Mouse (Mus musculus) heart, embryonic 15.5 days (tissue): ENCODE measurements around the gene Myo15b. TPM values are rescaled to one million over a fixed set of nuclear protein-coding genes. Genes with fewer than 3 reads are reported as not detected.

Experiments
- ATAC-seq: fragments of 200-750 bp; cut with Nextera tagmentation; replicated peaks from 2 replicates; pipeline ENCODE4 v1.8.0; 2017; ENCODE audit warnings: low read depth, moderate TSS enrichment; ENCODE audit not compliant: insufficient number of reproducible peaks, insufficient read depth, low FRiP score
- H3K27ac ChIP-seq: fragments of 300-500 bp; sonication (generic); 2 replicates; pipeline ENCODE4 v1.5.1; 2015; ENCODE audit warnings: mild to moderate bottlenecking, inconsistent platforms
- H3K27me3 ChIP-seq: fragments of 300-500 bp; sonication (generic); 2 replicates; pipeline ENCODE4 v1.6.1; 2015; ENCODE audit warnings: inconsistent platforms
- H3K36me3 ChIP-seq: fragments of 300-500 bp; sonication (generic); 2 replicates; pipeline ENCODE4 v1.6.1; 2015; ENCODE audit warnings: mild to moderate bottlenecking, inconsistent platforms
- H3K4me1 ChIP-seq: fragments of 300-500 bp; sonication (generic); replicated peaks from 2 replicates; pipeline ENCODE4 v1.6.1; 2015; ENCODE audit warnings: inconsistent platforms
- H3K4me2 ChIP-seq: fragments of 300-500 bp; sonication (generic); 2 replicates; pipeline ENCODE4 v1.6.1; 2015; ENCODE audit warnings: inconsistent platforms, mild to moderate bottlenecking, moderate library complexity
- H3K4me3 ChIP-seq: fragments of 300-500 bp; sonication (generic); 2 replicates; pipeline ENCODE4 v1.5.1; 2015; ENCODE audit warnings: mild to moderate bottlenecking, inconsistent platforms
- H3K9ac ChIP-seq: fragments of 300-500 bp; sonication (generic); 2 replicates; pipeline ENCODE4 v1.6.1; 2015; ENCODE audit warnings: mild to moderate bottlenecking, inconsistent platforms
- H3K9me3 ChIP-seq: fragments of 300-500 bp; sonication (generic); replicated peaks from 2 replicates; pipeline ENCODE4 v1.6.1; 2016; ENCODE audit warnings: inconsistent platforms
- WGBS: fragments of 180-500 bp; shearing (Covaris S2); methylation state at CpG from one replicate; pipeline ENCODE4 v1.1.7; 2015; ENCODE audit warnings: mixed read lengths; 5-methylcytosine and 5-hydroxymethylcytosine counted together
- polyA plus RNA-seq: library from polyadenylated mRNA; unstranded; fragments of >200 nt; fragmentation: Nextera tagmentation; extraction: Ambion mirVana; gene quantifications from 2 replicates; pipeline ENCODE4 v1.2.1, GENCODE M21; 2015

Myo15b gene
- polyA plus RNA-seq, 1 experiment from 2014 or later = 0.16 TPM

DNA sequence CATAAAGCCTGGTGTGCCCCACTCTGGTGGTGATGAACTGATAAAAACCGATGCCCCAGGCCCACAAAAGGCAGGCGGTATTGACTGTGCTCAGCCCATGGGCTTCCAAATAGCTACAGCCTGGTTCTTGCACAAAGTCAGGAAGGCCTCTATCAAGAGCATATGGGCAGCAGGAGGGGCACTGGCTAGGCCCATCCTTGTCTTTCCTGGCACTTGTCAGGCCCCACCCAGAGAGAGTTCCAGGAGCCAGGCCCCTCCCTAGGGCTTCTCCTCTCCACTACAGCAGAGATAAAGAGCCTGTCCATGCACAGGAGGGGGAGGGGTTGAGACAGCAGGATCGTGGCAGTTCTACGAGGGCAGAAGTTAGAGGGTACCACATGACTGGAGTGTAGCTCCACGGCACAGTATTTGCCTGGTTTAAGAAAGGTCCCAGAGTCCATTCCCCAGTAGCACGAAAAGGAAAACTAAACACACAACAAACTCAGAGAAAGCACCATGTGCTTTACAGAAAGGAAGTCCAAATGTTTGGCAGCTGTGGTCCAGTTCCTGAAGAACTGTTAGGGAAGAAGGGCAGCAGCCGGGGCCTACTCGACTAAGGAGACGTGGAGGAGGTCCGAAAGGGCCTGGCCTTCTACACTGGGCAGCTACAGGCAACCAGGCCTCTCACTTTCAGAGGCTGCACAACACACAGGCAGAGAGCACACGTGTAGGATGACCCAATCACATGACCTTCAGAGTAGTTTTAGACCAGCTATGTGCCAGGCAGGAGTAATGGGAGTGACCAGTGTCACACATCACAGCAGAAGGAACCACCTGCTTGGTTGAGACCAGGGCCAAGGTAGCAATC is 45.4 kb downstream of the Myo15b start:
- Histone ChIP-seq H3K9ac (peak overlapping the region; percentile 35), H3K4me2 (peak overlapping the region; percentile 73)

DNA sequence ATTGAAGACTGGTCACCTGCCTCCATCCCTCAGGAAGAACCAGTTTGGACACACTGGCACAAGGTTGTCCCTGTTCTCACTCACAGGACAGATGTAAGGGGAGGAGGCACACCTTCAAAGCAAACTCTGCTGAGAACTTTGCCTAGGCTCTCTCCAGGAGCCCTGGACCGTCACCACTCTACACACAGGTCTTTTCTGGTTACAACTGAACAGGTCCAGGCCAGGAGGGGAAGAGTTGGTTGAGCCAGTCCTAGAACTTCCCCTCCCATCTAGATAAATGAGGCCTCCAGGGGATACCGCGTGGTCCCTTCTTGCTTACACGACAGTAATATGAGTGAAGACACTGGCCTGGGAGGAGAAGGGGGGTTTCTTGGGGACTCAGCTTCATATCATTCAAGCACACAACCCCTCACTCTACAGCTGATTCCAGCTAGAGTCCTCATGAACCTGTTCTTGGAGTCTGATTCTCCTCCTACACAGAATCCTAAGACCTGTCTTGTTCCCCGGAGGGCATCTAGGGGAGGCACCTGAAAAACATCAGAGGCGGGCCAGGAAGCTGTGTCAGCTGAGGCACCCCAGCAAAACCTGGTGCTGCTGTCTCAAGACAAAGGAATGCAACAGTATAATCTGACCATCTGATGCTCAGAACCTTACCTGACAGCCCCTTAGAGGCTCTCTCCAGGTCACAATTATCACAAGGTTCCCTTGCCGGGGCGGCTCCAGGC is 46.2 kb downstream of the Myo15b start:
- H3K27ac ChIP-seq = peak overlapping the region; percentile 99
- H3K4me3 ChIP-seq = no peak overlapping the region
- no peak for ATAC-seq
- no peaks in the 10 kb centered on the region for H3K9me3 ChIP-seq
- no peaks in the 10 kb centered on the region for H3K27me3 ChIP-seq
- peaks cover 17% of the 10 kb centered on the region for H3K36me3 ChIP-seq
- peaks cover 68% of the 10 kb centered on the region for H3K4me1 ChIP-seq
- WGBS = 67% methylated on average over 8 of the region's 8 CpGs
- peak overlapping the region; percentile 73 for H3K4me2 ChIP-seq
- peak overlapping the region; percentile 35 for H3K9ac ChIP-seq

More for the DNA sequence above, 45.4 kb downstream of the Myo15b start:
- Histone ChIP-seq H3K36me3 (peaks cover 17% of the 10 kb centered on the region), H3K4me3 (no peak overlapping the region), H3K9me3 (no peaks in the 10 kb centered on the region), H3K27me3 (no peaks in the 10 kb centered on the region), H3K27ac (peak overlapping the region; percentile 99), H3K4me1 (peaks cover 76% of the 10 kb centered on the region)
- peak; percentile 80 for ATAC-seq
- WGBS = 36% methylated on average over 11 of the region's 11 CpGs

DNA sequence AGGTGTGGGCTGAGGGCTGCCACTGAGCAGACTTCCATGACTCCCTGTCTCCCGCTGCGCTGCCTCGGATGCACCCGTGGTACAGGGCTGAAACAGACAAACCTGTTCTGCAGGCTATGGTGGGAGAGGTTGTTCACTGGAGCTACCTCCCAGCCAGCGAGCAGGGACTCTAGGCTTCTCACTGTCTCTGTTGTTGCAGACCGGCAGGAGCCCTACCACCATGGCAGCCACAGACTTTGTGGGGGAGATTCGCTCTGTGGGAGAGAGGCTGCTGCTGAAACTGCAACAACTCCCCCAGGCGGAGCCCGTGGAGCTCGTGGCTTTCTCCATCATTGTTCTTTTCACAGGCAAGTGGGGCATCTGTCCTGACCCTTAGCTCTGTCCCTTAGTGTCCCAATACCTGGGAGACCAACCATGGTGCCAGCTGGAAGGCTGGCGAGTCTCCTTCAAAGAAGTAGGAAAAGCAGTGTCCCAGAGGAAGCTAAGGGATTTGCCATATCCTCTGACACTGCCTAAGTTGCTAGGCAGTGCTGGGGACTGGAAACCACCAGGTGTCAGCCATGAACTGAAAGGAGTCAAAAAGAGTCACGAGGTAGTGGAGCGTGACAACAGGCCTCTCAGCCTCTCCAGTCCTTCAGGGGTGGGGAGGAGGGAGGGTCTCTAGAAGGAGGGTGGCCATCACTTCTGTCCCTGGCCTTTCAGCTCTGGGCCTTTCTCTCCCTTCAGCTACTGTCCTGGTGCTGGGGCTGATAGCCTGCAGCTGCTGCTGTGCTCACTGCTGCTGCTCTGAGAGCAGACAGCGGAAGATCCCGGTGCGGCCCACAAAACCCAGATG is 47.0 kb downstream of the Myo15b start:
- no peak overlapping the region for H3K4me3 ChIP-seq
- no peaks in the 10 kb centered on the region for H3K27me3 ChIP-seq
- no peak for ATAC-seq
- 57% methylated on average over 16 of the region's 16 CpGs for WGBS
- H3K9ac ChIP-seq = peak overlapping the region; percentile 30; the same call in 1 of the 2 replicates
- no peak overlapping the region; the same call in 1 of the 2 replicates for H3K4me2 ChIP-seq
- peak overlapping the region; percentile 99 for H3K27ac ChIP-seq
- peaks cover 61% of the 10 kb centered on the region for H3K4me1 ChIP-seq
- peaks cover 17% of the 10 kb centered on the region for H3K36me3 ChIP-seq
- H3K9me3 ChIP-seq = no peaks in the 10 kb centered on the region

DNA sequence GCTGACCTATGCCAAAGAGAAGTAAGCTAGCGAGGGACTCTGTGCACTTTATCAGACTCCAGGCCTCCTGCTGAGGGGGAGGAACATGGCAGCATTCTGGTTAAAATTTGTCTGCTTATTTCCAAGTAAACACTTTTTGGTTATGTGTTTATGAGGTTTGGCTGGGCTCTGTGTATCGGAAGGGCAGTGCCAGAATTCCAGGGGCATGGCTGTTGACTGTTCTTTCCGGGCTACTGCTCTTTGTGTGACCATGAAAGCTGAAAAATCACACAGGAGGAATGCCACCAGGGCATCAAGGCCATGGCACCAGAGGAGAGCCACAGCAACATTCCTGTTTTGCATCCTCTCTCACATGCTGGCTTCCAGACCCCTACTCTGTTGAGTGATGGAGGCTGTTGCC is 47.9 kb downstream of the Myo15b start:
- peak overlapping the region; percentile 99; the same call in 1 of the 2 replicates for H3K27ac ChIP-seq
- H3K9ac ChIP-seq = no peak overlapping the region
- H3K4me2 ChIP-seq = no peak overlapping the region
- ATAC-seq = no peak
- peaks cover 52% of the 10 kb centered on the region for H3K4me1 ChIP-seq
- WGBS = 74% methylated on average over 3 of the region's 3 CpGs
- no peaks in the 10 kb centered on the region for H3K9me3 ChIP-seq
- no peaks in the 10 kb centered on the region for H3K27me3 ChIP-seq
- H3K4me3 ChIP-seq = no peak overlapping the region
- H3K36me3 ChIP-seq = peaks cover 17% of the 10 kb centered on the region

DNA sequence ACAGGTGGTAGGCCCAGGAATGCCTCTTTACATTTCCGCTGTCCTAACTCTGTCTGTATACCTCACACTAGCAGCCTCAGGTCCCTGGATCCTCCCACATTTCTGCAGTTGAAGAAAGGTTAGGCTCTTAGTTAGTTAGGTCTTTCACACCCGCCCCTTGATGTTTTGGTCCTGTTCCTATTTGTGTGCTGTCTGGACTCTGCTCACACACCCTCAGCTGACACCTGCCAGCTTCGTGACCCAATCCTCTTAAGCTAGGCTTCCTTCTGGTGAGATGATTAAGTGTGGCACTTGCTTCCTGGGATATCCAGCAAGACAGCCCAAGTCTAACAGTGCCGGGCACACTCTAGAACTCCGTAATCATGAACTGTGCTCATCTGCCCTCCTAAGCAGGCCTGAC is 48.3 kb downstream of the Myo15b start:
- no peak for ATAC-seq
- no peak overlapping the region for H3K4me2 ChIP-seq
- WGBS = 87% methylated on average over 5 of the region's 5 CpGs
- peaks cover 52% of the 10 kb centered on the region for H3K4me1 ChIP-seq
- H3K36me3 ChIP-seq = peaks cover 17% of the 10 kb centered on the region
- H3K9me3 ChIP-seq = no peaks in the 10 kb centered on the region
- H3K27ac ChIP-seq = 0 out of 2 replicates have a peak overlapping the region, but pooled peaks have one; percentile 99
- H3K27me3 ChIP-seq = no peaks in the 10 kb centered on the region
- no peak overlapping the region for H3K9ac ChIP-seq
- no peak overlapping the region for H3K4me3 ChIP-seq

DNA sequence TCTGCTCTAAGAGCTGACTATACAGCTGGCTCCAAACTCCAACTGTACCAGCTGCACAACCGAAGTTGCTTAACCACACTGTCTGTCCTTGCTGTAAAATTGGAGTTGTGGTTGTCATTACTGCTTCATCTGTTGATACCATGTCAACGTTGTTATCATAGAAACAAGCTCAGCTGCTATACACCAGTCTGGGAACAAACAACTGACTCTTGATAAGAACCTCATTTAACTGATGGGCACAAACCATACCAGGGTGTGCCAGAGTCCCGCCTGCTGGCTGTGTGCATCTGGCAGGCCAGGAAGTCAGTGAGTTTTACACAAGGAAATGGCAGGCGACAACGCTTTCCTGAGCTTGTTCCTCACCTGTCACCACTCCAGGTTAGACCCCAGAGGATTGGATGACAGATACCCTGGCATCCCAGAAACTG is 52.9 kb downstream of the Myo15b start:
- Histone ChIP-seq H3K36me3 (peaks cover 14% of the 10 kb centered on the region), H3K9ac (no peak overlapping the region), H3K4me1 (peaks cover 12% of the 10 kb centered on the region), H3K4me3 (no peak overlapping the region), H3K4me2 (no peak overlapping the region), H3K9me3 (no peaks in the 10 kb centered on the region), H3K27ac (peak overlapping the region; percentile 43; the same call in 1 of the 2 replicates), H3K27me3 (no peaks in the 10 kb centered on the region)
- ATAC-seq = 0 out of 2 replicates have a peak, but pooled peaks have one; percentile 19
- WGBS = 68% methylated on average over 5 of the region's 5 CpGs

DNA sequence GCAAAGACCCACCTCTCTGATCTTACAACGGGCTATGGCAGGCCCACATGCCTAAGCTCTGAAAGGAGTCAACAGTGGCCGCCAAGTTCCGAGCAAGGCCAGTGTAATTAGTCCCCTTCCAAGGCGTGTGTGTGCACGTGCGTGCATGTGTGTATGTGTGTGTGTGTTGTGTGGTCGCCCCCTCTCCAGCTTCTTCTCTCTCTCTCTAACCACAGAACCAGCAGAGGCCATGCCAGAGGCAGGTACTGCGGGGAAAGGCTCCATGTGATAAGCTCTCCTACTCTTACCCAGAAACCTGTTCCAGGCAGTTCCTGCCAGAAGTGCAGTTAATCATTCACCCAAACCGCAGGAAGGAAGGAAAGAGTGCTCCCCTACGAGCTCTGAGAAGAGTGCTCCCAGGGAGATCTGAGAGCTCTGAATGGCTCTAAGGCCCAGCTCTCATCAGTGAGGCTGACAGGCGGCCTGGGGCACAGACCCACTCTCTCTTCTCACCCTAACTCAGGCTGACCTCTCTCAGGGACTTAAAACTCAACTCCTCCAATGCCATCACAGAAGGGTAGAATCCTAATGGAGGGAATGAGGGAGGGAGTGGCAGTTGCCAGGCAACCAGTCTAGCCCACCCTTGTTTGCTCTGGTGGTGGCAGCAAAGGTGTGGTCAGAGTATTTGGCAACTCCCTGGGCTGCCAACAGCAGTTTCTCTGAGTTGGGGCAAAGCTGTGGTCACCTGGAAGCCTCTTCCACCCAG is 53.6 kb downstream of the Myo15b start, which contains the start of gene Smim6:
Gene Smim6 (plus strand): TSS at position 386 of the 745 bp plus-strand sequence.
- H3K9me3 ChIP-seq = no peaks in the 10 kb centered on the region
- H3K27me3 ChIP-seq = no peaks in the 10 kb centered on the region
- ATAC-seq = peak; percentile 48; the same call in 1 of the 2 replicates
- H3K4me3 ChIP-seq = no peak within 1 kb of the TSS
- 76% methylated on average over 11 of the region's 11 CpGs for WGBS
- H3K27ac ChIP-seq = peak within 1 kb of the TSS; percentile 43; the same call in 1 of the 2 replicates
- H3K4me1 ChIP-seq = peaks cover 10% of the 10 kb centered on the region
- H3K36me3 ChIP-seq = peaks cover 12% of the 10 kb centered on the region
- 0 out of 2 replicates have a peak within 1 kb of the TSS, but pooled peaks have one; percentile 9 for H3K4me2 ChIP-seq
- no peak within 1 kb of the TSS for H3K9ac ChIP-seq

DNA sequence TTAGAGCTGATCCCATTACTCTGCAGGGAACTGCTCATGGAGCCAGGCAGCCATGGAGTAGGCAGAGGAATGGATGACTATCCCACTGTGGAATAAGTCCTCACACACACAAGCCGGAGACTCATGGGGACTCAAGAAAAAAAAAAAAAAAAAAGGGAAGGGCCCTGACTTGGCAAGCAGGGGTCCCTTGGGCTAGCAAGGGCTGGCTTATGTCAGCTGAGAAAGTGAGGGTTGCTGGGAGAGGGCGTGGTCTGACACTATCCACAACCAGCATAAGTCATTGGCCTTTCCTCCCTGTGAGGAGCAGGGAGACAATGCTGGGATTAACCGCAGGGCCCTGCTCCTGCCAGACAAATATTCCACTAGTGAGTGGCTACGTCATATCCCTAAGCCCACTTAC is 58.4 kb downstream of the Myo15b start:
- no peak overlapping the region for H3K9ac ChIP-seq
- H3K27ac ChIP-seq = no peak overlapping the region
- H3K4me2 ChIP-seq = no peak overlapping the region
- H3K4me3 ChIP-seq = no peak overlapping the region
- peaks cover 5% of the 10 kb centered on the region for H3K36me3 ChIP-seq
- H3K9me3 ChIP-seq = no peaks in the 10 kb centered on the region
- ATAC-seq = no peak
- 89% methylated on average over 4 of the region's 4 CpGs for WGBS
- peaks cover 6% of the 10 kb centered on the region for H3K4me1 ChIP-seq
- H3K27me3 ChIP-seq = no peaks in the 10 kb centered on the region

DNA sequence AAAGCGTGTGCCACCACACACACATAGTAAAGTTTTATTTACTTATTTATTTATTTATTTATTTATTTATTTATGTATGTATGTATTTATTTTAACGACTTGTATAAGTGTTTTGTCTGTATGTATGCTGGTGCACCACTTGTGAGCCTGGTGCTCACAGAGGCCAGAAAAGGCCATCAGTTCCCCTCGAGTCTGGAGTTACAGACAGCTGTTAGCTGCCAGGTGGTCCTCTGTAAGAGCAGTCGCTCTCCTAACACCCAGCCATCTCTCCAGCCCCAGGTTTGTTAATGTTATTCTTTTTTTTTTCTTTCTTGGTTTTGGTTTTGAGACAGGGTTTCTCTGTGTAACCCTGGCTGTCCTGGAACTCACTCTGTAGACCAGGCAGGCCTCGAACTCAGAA is 60.4 kb downstream of the Myo15b start:
- Histone ChIP-seq H3K27me3 (no peaks in the 10 kb centered on the region), H3K9ac (no peak overlapping the region), H3K4me2 (no peak overlapping the region), H3K36me3 (peaks cover 16% of the 10 kb centered on the region), H3K4me3 (no peak overlapping the region), H3K9me3 (no peaks in the 10 kb centered on the region), H3K4me1 (no peaks in the 10 kb centered on the region), H3K27ac (no peak overlapping the region)
- WGBS = 82% methylated on average over 5 of the region's 5 CpGs
- ATAC-seq = no peak

DNA sequence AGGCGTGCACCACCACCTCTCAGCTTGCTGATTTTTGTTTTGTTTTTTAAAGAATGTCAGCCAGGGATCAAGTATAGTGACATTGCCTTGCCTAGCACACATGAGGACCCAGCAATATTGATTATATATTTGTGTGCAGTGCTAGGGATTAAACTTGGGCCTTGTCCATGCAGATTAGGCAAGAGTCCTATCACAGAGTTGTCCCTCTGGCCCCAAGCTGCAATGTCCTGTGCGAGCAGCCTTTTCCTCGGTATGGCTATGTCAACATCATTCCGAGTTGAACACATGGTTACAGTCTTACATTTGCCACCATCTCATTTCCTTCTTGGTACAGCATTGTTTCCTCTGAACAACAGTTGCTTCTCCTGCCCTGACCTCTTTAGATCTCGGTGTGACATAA is 60.9 kb downstream of the Myo15b start:
- Histone ChIP-seq H3K36me3 (peaks cover 19% of the 10 kb centered on the region), H3K4me1 (no peaks in the 10 kb centered on the region), H3K9me3 (no peaks in the 10 kb centered on the region), H3K4me2 (no peak overlapping the region), H3K27ac (no peak overlapping the region), H3K9ac (no peak overlapping the region), H3K4me3 (no peak overlapping the region), H3K27me3 (no peaks in the 10 kb centered on the region)
- ATAC-seq = no peak
- 84% methylated on average over 5 of the region's 5 CpGs for WGBS
